Mouse (Mus musculus) ES-E14 (cell line): Measurements from ENCODE around the gene Tead4. TPM values are rescaled to one million over a fixed set of nuclear protein-coding genes. Genes with fewer than 3 reads are reported as not detected.

Experiments
- DNase-seq: peaks from one replicate; pipeline ENCODE4 v3.0.0-alpha.2; 2013; ENCODE audit warnings: low read depth, low spot score
- H3K27ac ChIP-seq: 2 replicates; pipeline ENCODE4 v1.5.1; 2012; ENCODE audit warnings: low read depth, mild to moderate bottlenecking, low read length, moderate library complexity, mixed read lengths; ENCODE audit not compliant: poor library complexity, insufficient read depth, severe bottlenecking
- H3K36me3 ChIP-seq: 2 replicates; pipeline ENCODE4 v1.6.1; 2012; ENCODE audit warnings: mild to moderate bottlenecking, low read length, moderate library complexity, mixed read lengths; ENCODE audit not compliant: control insufficient read depth, poor library complexity, insufficient read depth, severe bottlenecking
- H3K4me1 ChIP-seq, 2 experiments: fragments of 150-350 bp in 1 of 2; sonication (generic) in 1 of 2; 2 replicates each; pipeline ENCODE4 v1.6.1; 2012; ENCODE audit warnings: low read length in 2 of 2, mild to moderate bottlenecking in 1 of 2, mixed read lengths in 1 of 2; ENCODE audit not compliant: control insufficient read depth in 2 of 2, insufficient read depth in 2 of 2, poor library complexity in 1 of 2
- H3K4me3 ChIP-seq, 2 experiments: fragments of 150-350 bp in 1 of 2; sonication (generic) in 1 of 2; 2 replicates each; pipeline ENCODE4 v1.5.1; 2012; ENCODE audit warnings: low read length in 2 of 2, low read depth in 1 of 2, mild to moderate bottlenecking in 1 of 2, mixed read lengths in 1 of 2; ENCODE audit not compliant: insufficient read depth in 1 of 2, poor library complexity in 1 of 2, severe bottlenecking in 1 of 2
- H3K9ac ChIP-seq: 2 replicates; pipeline ENCODE4 v1.6.1; 2012; ENCODE audit warnings: low read depth, mild to moderate bottlenecking, low read length, mixed read lengths; ENCODE audit not compliant: poor library complexity, insufficient read depth, severe bottlenecking
- H3K9me3 ChIP-seq: fragments of 150-350 bp; sonication (generic); 2 replicates; pipeline ENCODE4 v1.6.1; 2012; ENCODE audit warnings: low read depth, mild to moderate bottlenecking, low read length; ENCODE audit not compliant: control insufficient read depth, insufficient read depth
- CHD2 ChIP-seq: IDR thresholded peaks from 2 replicates; pipeline ENCODE4 v1.6.1; 2014; ENCODE audit warnings: mild to moderate bottlenecking, low read depth, low read length, inconsistent platforms
- HCFC1 ChIP-seq: IDR thresholded peaks from 2 replicates; pipeline ENCODE4 v1.6.1; 2012; ENCODE audit warnings: low read length, inconsistent platforms, borderline replicate concordance; ENCODE audit not compliant: insufficient read depth
- MAFK ChIP-seq: IDR thresholded peaks from 2 replicates; pipeline ENCODE4 v1.6.1; 2014; ENCODE audit warnings: mild to moderate bottlenecking, low read depth, low read length, inconsistent platforms; ENCODE audit not compliant: insufficient read depth
- ZC3H11A ChIP-seq: IDR thresholded peaks from 2 replicates; pipeline ENCODE4 v1.6.1; 2012; ENCODE audit warnings: low read depth, mild to moderate bottlenecking, inconsistent platforms, low read length, borderline replicate concordance
- ZNF384 ChIP-seq: IDR thresholded peaks from 2 replicates; pipeline ENCODE4 v1.6.1; 2012; ENCODE audit warnings: low read depth, low read length, inconsistent platforms
- in situ Hi-C, 2 experiments: fragments of 600-800 bp; cut with MboI; formaldehyde crosslinking; loops; one replicate each; pipeline ENCODE4 v1.15.1; 2025; ENCODE audit warnings: low sequenced_read_pairs in 2 of 2, inconsistent platforms in 1 of 2; ENCODE audit not compliant: unreplicated experiment in 2 of 2
- total RNA-seq: library from RNA; depleted of rRNA; stranded (reverse); fragments of 300-350 nt; gene quantifications from 2 replicates; pipeline ENCODE4 v1.2.3, GENCODE M21; 2012; rRNA removed

The Tead4 gene
- total RNA-seq, 1 experiment, result 6.8 TPM

GRCm38 (mm10) chr6:128183521-128183920 is 117.1 kb downstream of the Tead4 start:
- Histone ChIP-seq H3K9ac (no peak overlapping the region), H3K9me3 (no peaks in the 10 kb centered on the region), H3K36me3 (no peaks in the 10 kb centered on the region), H3K4me1 (no peaks in the 10 kb centered on the region), H3K27ac (no peak overlapping the region), H3K4me3 (no peak overlapping the region)
- no peak for DNase-seq
- no peak for TF ChIP-seq MAFK
- no peak for TF ChIP-seq HCFC1
- TF ChIP-seq ZNF384, result no peak
- no peak for TF ChIP-seq ZC3H11A
- no peak for TF ChIP-seq CHD2
- in situ Hi-C loops, result no loop called here

GRCm38 (mm10) chr6:128181176-128181575 is 119.4 kb downstream of the Tead4 start:
- DNase-seq, result no peak

GRCm38 (mm10) chr6:128179651-128180050 is 121.0 kb downstream of the Tead4 start:
- H3K4me1 ChIP-seq, result no peaks in the 10 kb centered on the region
- no peak overlapping the region for H3K9ac ChIP-seq
- in situ Hi-C loops, result no loop called here
- TF ChIP-seq CHD2, result no peak
- no peak for TF ChIP-seq ZNF384
- no peak for TF ChIP-seq ZC3H11A
- TF ChIP-seq HCFC1, result no peak
- no peak for TF ChIP-seq MAFK
- H3K4me3 ChIP-seq, result no peak overlapping the region
- H3K27ac ChIP-seq, result no peak overlapping the region
- no peak for DNase-seq
- no peaks in the 10 kb centered on the region for H3K9me3 ChIP-seq
- no peaks in the 10 kb centered on the region for H3K36me3 ChIP-seq

More at GRCm38 (mm10) chr6:128181176-128181575, 119.4 kb downstream of the Tead4 start:
- no peak overlapping the region for H3K4me3 ChIP-seq
- H3K27ac ChIP-seq, result no peak overlapping the region
- in situ Hi-C loops, result no loop called here
- no peaks in the 10 kb centered on the region for H3K36me3 ChIP-seq
- H3K4me1 ChIP-seq, result no peaks in the 10 kb centered on the region
- no peaks in the 10 kb centered on the region for H3K9me3 ChIP-seq
- H3K9ac ChIP-seq, result no peak overlapping the region
- no peak for TF ChIP-seq MAFK

- no peak for TF ChIP-seq MAFK
- no peak for DNase-seq
- Histone ChIP-seq H3K4me3 (no peak overlapping the region), H3K27ac (no peak overlapping the region), H3K36me3 (no peaks in the 10 kb centered on the region), H3K4me1 (no peaks in the 10 kb centered on the region), H3K9ac (no peak overlapping the region), H3K9me3 (no peaks in the 10 kb centered on the region)
- in situ Hi-C loops, result no loop called here
These were observed 121.4 kb downstream of the Tead4 start for GRCm38 (mm10) chr6:128179247-128179646.

GRCm38 (mm10) chr6:128178681-128179080 is 121.9 kb downstream of the Tead4 start:
- Histone ChIP-seq H3K4me1 (no peaks in the 10 kb centered on the region), H3K36me3 (no peaks in the 10 kb centered on the region), H3K4me3 (no peak overlapping the region), H3K9ac (no peak overlapping the region), H3K9me3 (no peaks in the 10 kb centered on the region), H3K27ac (no peak overlapping the region)
- in situ Hi-C loops, result no loop called here
- TF ChIP-seq ZC3H11A (no peak), MAFK (no peak), CHD2 (no peak), ZNF384 (no peak), HCFC1 (no peak)
- no peak for DNase-seq

Other genes starting within 250 kb of the Tead4 start
- gene Tspan9, start 157.2 kb downstream of the Tead4 start, total RNA-seq, result 161 and 175 TPM in 2 replicates
- 10.5 and 11.7 TPM in 2 replicates for gene Tulp3, start 55.0 kb upstream of the Tead4 start, total RNA-seq
- gene Rhno1, start 62.1 kb upstream of the Tead4 start, total RNA-seq, result 31.1 and 31.9 TPM in 2 replicates
- gene Foxm1, start 62.1 kb upstream of the Tead4 start, total RNA-seq, result 24.1 and 36.4 TPM in 2 replicates
- gene Tex52, start 74.6 kb upstream of the Tead4 start, total RNA-seq, result 0.16 TPM in 1 of 2 replicates, not detected in the other
- gene Gm44596, start 74.7 kb upstream of the Tead4 start, total RNA-seq, result not detected in 2 replicates
- 0.27 and 0.42 TPM in 2 replicates for gene Nrip2, start 98.5 kb upstream of the Tead4 start, total RNA-seq
- gene Itfg2, start 124.1 kb upstream of the Tead4 start, total RNA-seq, result 33.4 and 38.3 TPM in 2 replicates
- 396 and 408 TPM in 2 replicates for gene Fkbp4, start 137.9 kb upstream of the Tead4 start, total RNA-seq
- 1.7 and 2.5 TPM in 2 replicates for gene Pzp, start 225.9 kb upstream of the Tead4 start, total RNA-seq